Comparison of ENCODE assay signal across 27 mouse cellular contexts in the genomic region with DNA sequence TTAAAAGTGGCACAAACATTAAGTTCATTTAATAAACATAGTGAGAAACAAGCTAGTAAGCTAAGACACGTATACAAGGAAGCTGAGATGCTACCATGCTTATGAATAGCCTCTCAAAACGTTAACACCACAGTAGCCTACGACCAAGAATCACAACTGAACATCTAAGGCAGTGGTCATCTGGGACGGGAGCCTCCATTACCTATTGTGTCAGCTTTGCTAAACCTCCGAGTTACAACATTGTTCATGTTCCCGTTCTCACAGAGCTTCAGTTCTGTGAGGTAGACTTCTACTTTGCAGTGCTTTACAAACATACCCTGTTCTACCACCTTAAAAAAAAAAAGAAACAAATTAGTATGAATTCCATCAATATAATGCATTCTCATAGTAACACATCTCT.
"Had no signal": no experiment of that assay in that cellular context is flagged by ENCODE, and none has a peak within 500 bp of the region (broad histone marks: within the 10 kb centered on the region; RNA-seq: fewer than 3 reads in every experiment).

No protein-coding gene starts in this region.

- DNase-seq: cerebellum, adult 18-20 months; cerebellum, adult 2 months; cerebellum, adult 8-10 months; cerebellum, adult 9-10 months; cerebellum, postnatal 10 days; cerebellum, postnatal 14 days; cerebellum, postnatal 25 days; cerebellum, postnatal 36 days; embryo, embryonic 11 days; forebrain, postnatal 0 days; gastrocnemius, postnatal 10 days; gastrocnemius, postnatal 14 days; gastrocnemius, postnatal 25 days; gastrocnemius, postnatal 36 days; heart, adult 2 months had no signal

- ATAC-seq: forebrain, embryonic 13.5 days; forebrain, embryonic 14.5 days; forebrain, embryonic 15.5 days; forebrain, embryonic 16.5 days; forebrain, postnatal 0 days had no signal

- H3K27ac ChIP-seq: embryonic facial prominence, embryonic 10.5 days; embryonic facial prominence, embryonic 12.5 days; embryonic facial prominence, embryonic 13.5 days; embryonic facial prominence, embryonic 15.5 days; forebrain, embryonic 10.5 days; forebrain, embryonic 12.5 days; forebrain, embryonic 13.5 days; forebrain, embryonic 15.5 days; heart, adult 2 months; heart, embryonic 10.5 days had no signal

- H3K4me3 ChIP-seq: embryonic facial prominence, embryonic 10.5 days; embryonic facial prominence, embryonic 12.5 days; embryonic facial prominence, embryonic 13.5 days; embryonic facial prominence, embryonic 15.5 days; erythroblast, embryonic 14.5 days; forebrain, embryonic 10.5 days; forebrain, embryonic 12.5 days; forebrain, embryonic 13.5 days; forebrain, embryonic 15.5 days; heart, adult 2 months; heart, embryonic 10.5 days had no signal
